Mouse (Mus musculus): Measurements from ENCODE around the gene Carmil3.

The Carmil3 gene

GRCm38 (mm10) chr14:55540787-55541321 lies 50.4 kb downstream of the Carmil3 start:
- 7% methylated on average over 10 of the region's 10 CpGs for WGBS

- 97% methylated on average over 12 of the region's 12 CpGs for WGBS
Observed at GRCm38 (mm10) chr14:55542268-55542667, 51.8 kb downstream of the Carmil3 start.

- WGBS = 34% methylated on average over 9 of the region's 9 CpGs
Observed at GRCm38 (mm10) chr14:55544334-55544733, 53.9 kb downstream of the Carmil3 start.

GRCm38 (mm10) chr14:55550191-55550590 lies 59.7 kb downstream of the Carmil3 start:
- 73% methylated on average over 6 of the region's 6 CpGs for WGBS

- WGBS = 84% methylated on average over 5 of the region's 5 CpGs
Observed at GRCm38 (mm10) chr14:55551347-55551746, 60.9 kb downstream of the Carmil3 start.

- 90% methylated on average over 8 of the region's 8 CpGs for WGBS
Observed at GRCm38 (mm10) chr14:55551794-55552193, 61.3 kb downstream of the Carmil3 start.

GRCm38 (mm10) chr14:55555788-55556187 lies 65.3 kb downstream of the Carmil3 start:
- WGBS = 86% methylated on average over 3 of the region's 3 CpGs

GRCm38 (mm10) chr14:55557003-55557402 lies 66.6 kb downstream of the Carmil3 start:
- WGBS = 29% methylated on average over 5 of the region's 5 CpGs

GRCm38 (mm10) chr14:55557587-55557986 lies 67.1 kb downstream of the Carmil3 start:
- WGBS = 93% methylated on average over 3 of the region's 3 CpGs
